Mouse (Mus musculus): ENCODE measurements at regions not wholly inside any gene's neighbourhood (a gene's known extent, or its start where the extent isn't known, plus 50 kb on each side); places are given as distances from the start of the nearest gene placed in this dataset.

GRCm38 (mm10) chr11:20985771-20986170 is 105.3 kb upstream of the Peli1 start:
- peak; percentile 39 for DNase-seq (ENCODE audit: low read depth)
- TF ChIP-seq POLR2A (IDR thresholded peaks at IDR 0.05; ENCODE audit: borderline replicate concordance, extremely low read depth, insufficient read depth, insufficient read length, poor library complexity, severe bottlenecking) (no peak), CTCF (IDR thresholded peaks at IDR 0.05; ENCODE audit: borderline replicate concordance, extremely low read depth, insufficient read depth, insufficient read length) (no peak)

DNA sequence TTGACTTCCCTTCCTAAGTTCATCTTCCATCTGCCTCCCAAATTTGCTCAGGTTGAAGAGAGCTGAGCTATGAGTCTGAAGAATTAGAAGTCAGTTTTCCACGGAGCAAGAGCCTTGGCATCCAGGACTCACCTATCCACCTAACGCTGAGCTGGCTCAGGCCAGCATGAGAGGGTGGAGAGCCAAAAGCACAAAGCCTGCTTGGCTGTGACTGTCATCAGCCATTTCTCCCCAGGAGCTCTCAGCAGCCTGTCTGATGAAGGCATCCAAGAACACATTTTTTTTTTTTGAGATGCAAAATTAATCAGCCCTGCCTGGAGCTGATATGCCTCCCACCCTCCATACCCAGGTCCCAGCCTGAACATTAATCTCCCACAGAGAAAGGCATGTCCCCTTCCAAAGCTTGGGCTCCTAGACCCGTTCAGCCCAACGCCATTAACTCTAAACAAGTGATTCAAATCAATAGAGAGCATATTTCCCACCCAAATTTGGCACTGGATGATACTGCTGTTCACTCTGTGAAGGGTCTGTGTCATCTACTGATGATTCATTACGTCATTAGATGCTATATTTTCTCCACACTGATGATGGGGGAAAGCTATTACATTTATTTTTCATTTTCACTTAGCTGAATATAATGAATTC is 103.8 kb upstream of the Peli1 start:
- DNase-seq (ENCODE audit: low read depth), result no peak
- TF ChIP-seq CTCF (IDR thresholded peaks at IDR 0.05; ENCODE audit: borderline replicate concordance, extremely low read depth, insufficient read depth, insufficient read length) (no peak), POLR2A (IDR thresholded peaks at IDR 0.05; ENCODE audit: borderline replicate concordance, extremely low read depth, insufficient read depth, insufficient read length, poor library complexity, severe bottlenecking) (no peak)

- DNase-seq (ENCODE audit: low read depth), result peak; percentile 93
- TF ChIP-seq POLR2A (IDR thresholded peaks at IDR 0.05; ENCODE audit: borderline replicate concordance, extremely low read depth, insufficient read depth, insufficient read length, poor library complexity, severe bottlenecking), result no peak
- no peak for TF ChIP-seq CTCF (IDR thresholded peaks at IDR 0.05; ENCODE audit: borderline replicate concordance, extremely low read depth, insufficient read depth, insufficient read length)
Measured at GRCm38 (mm10) chr11:20987841-20988251, 103.2 kb upstream of the Peli1 start.

DNA sequence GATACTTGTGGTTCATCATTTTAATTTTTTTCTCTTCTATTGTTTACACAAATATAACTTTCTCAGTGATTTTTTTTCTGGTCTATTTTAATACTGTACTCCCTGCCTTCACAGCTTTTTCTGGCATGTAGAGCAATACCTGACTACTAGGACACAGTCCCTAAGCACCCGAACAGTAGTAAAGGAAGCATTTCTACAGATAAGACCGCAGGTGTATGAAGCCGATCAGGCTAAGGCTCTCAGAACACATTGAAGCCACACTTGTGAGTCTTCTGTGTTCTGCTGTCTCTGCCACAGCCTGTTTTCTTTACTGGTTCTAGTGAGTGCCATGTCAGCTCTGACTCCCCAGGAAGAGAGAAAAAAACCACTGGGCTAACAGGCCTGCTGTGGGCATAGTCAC is 102.2 kb upstream of the Peli1 start:
- TF ChIP-seq POLR2A (IDR thresholded peaks at IDR 0.05; ENCODE audit: borderline replicate concordance, extremely low read depth, insufficient read depth, insufficient read length, poor library complexity, severe bottlenecking) (no peak), CTCF (IDR thresholded peaks at IDR 0.05; ENCODE audit: borderline replicate concordance, extremely low read depth, insufficient read depth, insufficient read length) (no peak)
- DNase-seq (ENCODE audit: low read depth), result no peak

GRCm38 (mm10) chr11:20993580-20993979 is 97.5 kb upstream of the Peli1 start:
- no peak for TF ChIP-seq CTCF (IDR thresholded peaks at IDR 0.05; ENCODE audit: borderline replicate concordance, extremely low read depth, insufficient read depth, insufficient read length)
- TF ChIP-seq POLR2A (IDR thresholded peaks at IDR 0.05; ENCODE audit: borderline replicate concordance, extremely low read depth, insufficient read depth, insufficient read length, poor library complexity, severe bottlenecking), result no peak
- no peak for DNase-seq (ENCODE audit: low read depth)

- DNase-seq (ENCODE audit: low read depth), result no peak
- TF ChIP-seq POLR2A (IDR thresholded peaks at IDR 0.05; ENCODE audit: borderline replicate concordance, extremely low read depth, insufficient read depth, insufficient read length, poor library complexity, severe bottlenecking) (no peak), CTCF (IDR thresholded peaks at IDR 0.05; ENCODE audit: borderline replicate concordance, extremely low read depth, insufficient read depth, insufficient read length) (no peak)
Measured at GRCm38 (mm10) chr11:21001400-21001799, 89.7 kb upstream of the Peli1 start.

GRCm38 (mm10) chr11:21007222-21007621 is 83.9 kb upstream of the Peli1 start:
- DNase-seq (ENCODE audit: low read depth), result no peak
- TF ChIP-seq POLR2A (IDR thresholded peaks at IDR 0.05; ENCODE audit: borderline replicate concordance, extremely low read depth, insufficient read depth, insufficient read length, poor library complexity, severe bottlenecking), result no peak
- no peak for TF ChIP-seq CTCF (IDR thresholded peaks at IDR 0.05; ENCODE audit: borderline replicate concordance, extremely low read depth, insufficient read depth, insufficient read length)

- TF ChIP-seq CTCF (IDR thresholded peaks at IDR 0.05; ENCODE audit: borderline replicate concordance, extremely low read depth, insufficient read depth, insufficient read length), result no peak
- TF ChIP-seq POLR2A (IDR thresholded peaks at IDR 0.05; ENCODE audit: borderline replicate concordance, extremely low read depth, insufficient read depth, insufficient read length, poor library complexity, severe bottlenecking), result no peak
- no peak for DNase-seq (ENCODE audit: low read depth)
Measured at GRCm38 (mm10) chr11:21009505-21009904, 81.6 kb upstream of the Peli1 start.

GRCm38 (mm10) chr11:21010867-21011266 is 80.2 kb upstream of the Peli1 start:
- no peak for TF ChIP-seq CTCF (IDR thresholded peaks at IDR 0.05; ENCODE audit: borderline replicate concordance, extremely low read depth, insufficient read depth, insufficient read length)
- TF ChIP-seq POLR2A (IDR thresholded peaks at IDR 0.05; ENCODE audit: borderline replicate concordance, extremely low read depth, insufficient read depth, insufficient read length, poor library complexity, severe bottlenecking), result no peak
- peak; percentile 77 for DNase-seq (ENCODE audit: low read depth)

DNA sequence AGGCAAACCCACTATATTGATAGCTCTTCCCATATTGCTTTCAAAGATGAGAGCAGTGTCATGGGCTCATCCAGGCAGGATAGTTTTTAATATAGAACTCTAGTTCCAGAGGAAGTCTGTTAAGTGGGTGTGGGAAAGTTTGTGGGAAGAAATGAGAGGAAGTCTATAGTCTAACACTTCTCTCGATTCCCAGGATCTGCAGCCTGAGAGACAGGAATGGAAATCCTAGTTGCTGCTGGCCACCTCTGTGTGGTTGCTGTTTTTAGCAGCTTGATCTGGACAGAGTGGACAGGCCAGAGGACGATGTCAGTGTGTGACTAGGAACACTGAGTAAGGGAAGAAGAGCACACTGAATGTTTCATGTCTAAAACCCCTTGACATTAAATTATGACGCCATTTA is 76.8 kb upstream of the Peli1 start:
- DNase-seq (ENCODE audit: low read depth), result no peak
- TF ChIP-seq CTCF (IDR thresholded peaks at IDR 0.05; ENCODE audit: borderline replicate concordance, extremely low read depth, insufficient read depth, insufficient read length), result no peak

GRCm38 (mm10) chr11:21015536-21015935 is 75.6 kb upstream of the Peli1 start:
- TF ChIP-seq CTCF (IDR thresholded peaks at IDR 0.05; ENCODE audit: borderline replicate concordance, extremely low read depth, insufficient read depth, insufficient read length) (no peak), POLR2A (IDR thresholded peaks at IDR 0.05; ENCODE audit: borderline replicate concordance, extremely low read depth, insufficient read depth, insufficient read length, poor library complexity, severe bottlenecking) (no peak)
- DNase-seq (ENCODE audit: low read depth), result peak; percentile 43

DNA sequence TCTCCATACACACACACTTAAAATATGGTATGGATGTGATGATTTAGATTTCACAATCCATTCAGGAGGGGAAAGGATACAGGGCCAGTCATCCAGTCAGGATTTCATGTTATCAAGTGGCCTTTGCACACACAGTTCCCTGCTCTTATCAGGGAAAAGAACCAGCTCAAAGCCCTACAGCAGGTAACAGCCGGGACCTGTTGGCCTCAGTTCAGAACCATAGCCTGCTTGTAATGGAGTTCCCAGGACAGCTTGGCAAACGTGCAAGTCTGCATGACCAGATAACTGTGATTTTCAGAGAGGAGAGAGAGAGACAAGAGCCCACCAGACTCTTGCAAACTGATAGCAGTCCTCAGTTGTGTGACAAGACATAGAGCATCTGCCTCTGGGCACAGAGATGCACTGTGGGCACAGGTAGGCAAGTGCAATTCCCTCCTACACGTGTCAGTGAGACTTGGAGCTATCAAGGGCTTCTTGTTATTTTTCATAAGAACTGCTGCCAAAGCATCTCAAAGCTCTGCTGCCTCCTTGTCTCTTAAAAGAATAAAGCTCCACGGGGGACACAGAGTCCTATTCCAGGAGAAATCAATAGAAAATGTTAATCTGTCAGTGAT is 74.9 kb upstream of the Peli1 start:
- DNase-seq (ENCODE audit: low read depth), result no peak
- no peak for TF ChIP-seq CTCF (IDR thresholded peaks at IDR 0.05; ENCODE audit: borderline replicate concordance, extremely low read depth, insufficient read depth, insufficient read length)
- no peak for TF ChIP-seq POLR2A (IDR thresholded peaks at IDR 0.05; ENCODE audit: borderline replicate concordance, extremely low read depth, insufficient read depth, insufficient read length, poor library complexity, severe bottlenecking)
